Comparison of ENCODE assay signal across 8 mouse cellular contexts in the genomic region with DNA sequence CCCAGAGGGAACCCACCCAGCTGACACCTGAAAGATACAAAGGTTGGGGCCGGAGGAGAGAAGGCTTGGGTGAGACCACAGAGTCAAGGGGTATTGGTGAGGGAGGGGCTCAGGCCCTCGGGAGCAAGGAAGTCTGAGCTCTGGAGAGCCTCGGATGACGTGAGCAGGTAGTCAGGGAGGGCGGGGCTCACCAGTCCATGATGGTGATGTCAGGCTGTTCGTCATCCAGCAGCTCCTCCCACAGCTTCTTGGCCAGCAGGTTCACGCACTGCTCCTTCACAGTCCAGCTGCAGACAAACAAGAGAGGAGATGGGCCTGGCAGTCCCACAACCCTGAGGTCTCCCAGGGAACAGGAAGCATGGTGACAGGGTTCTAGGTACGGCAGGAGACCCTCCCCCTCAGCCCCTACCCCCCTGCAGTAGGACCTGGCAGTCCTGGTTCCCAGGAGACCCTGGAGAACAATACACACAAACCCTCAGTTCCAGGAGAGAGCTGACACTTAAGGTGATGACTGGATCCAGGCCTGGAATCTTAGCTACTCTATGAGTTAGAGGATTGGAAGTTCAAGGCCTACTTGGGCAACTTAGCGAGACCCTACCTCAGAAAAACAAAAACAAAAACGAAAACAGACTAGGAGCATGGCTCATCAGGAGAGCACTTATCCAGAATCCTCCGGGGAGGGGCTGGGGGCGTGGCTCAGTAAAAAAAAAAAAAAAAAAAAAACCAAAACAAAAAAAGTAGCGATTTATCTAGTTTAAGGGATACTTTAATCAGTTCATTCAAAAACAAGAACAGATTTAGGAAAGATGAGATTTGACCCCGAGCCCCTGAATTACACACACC. TPM values are rescaled to one million over a fixed set of nuclear protein-coding genes. Genes with fewer than 3 reads are reported as not detected.
A peak's percentile ranks its signal among the peaks of the same experiment; 100 is the strongest.
DNase-seq lines count a peak whose midpoint lies in the region; ATAC-seq lines count a peak whose summit lies in the region.

No protein-coding gene starts in this region.

- H3K4me1 ChIP-seq in lung, embryonic 16.5 days (replicated peaks; ENCODE audit: control insufficient read depth, insufficient read depth, low read length): peaks cover 8% of the 10 kb centered on the region; the same call in 1 of the 2 replicates
- peaks cover 43% of the 10 kb centered on the region for H3K4me1 ChIP-seq in embryonic facial prominence, embryonic 10.5 days
- H3K4me1 ChIP-seq in kidney, embryonic 16.5 days (ENCODE audit: insufficient read depth, low read length): peaks cover 18% of the 10 kb centered on the region
- H3K4me1 ChIP-seq in stomach, embryonic 15.5 days: peaks cover 17% of the 10 kb centered on the region

- DNase-seq in lung, postnatal 36 days: no peak
- DNase-seq in embryonic facial prominence, embryonic 10.5 days (ENCODE audit: low spot score): peak; percentile 60
- no peak for DNase-seq in ovary, postnatal 36 days (ENCODE audit: low spot score)
- DNase-seq in urinary bladder, postnatal 14 days (ENCODE audit: low spot score): no peak

- 31% methylated on average over 14 of the region's 14 CpGs for WGBS in lung, embryonic 16.5 days
- WGBS in embryonic facial prominence, embryonic 10.5 days: 24% methylated on average over 14 of the region's 14 CpGs
- 26% methylated on average over 14 of the region's 14 CpGs for WGBS in kidney, embryonic 16.5 days
- WGBS in stomach, embryonic 15.5 days: 26% methylated on average over 14 of the region's 14 CpGs

- peaks cover 35% of the 10 kb centered on the region for H3K27me3 ChIP-seq in lung, embryonic 16.5 days (ENCODE audit: control insufficient read depth, insufficient read depth, low read depth, low read length)
- H3K27me3 ChIP-seq in embryonic facial prominence, embryonic 10.5 days (replicated peaks; ENCODE audit: low read depth, poor library complexity, severe bottlenecking): peaks cover 59% of the 10 kb centered on the region
- peaks cover 26% of the 10 kb centered on the region for H3K27me3 ChIP-seq in kidney, embryonic 16.5 days (ENCODE audit: insufficient read depth, low read length)
- H3K27me3 ChIP-seq in stomach, embryonic 15.5 days (replicated peaks): peaks cover 27% of the 10 kb centered on the region

- no peaks in the 10 kb centered on the region for H3K9me3 ChIP-seq in lung, embryonic 16.5 days (ENCODE audit: control insufficient read depth, low read length)
- H3K9me3 ChIP-seq in embryonic facial prominence, embryonic 10.5 days: no peaks in the 10 kb centered on the region
- H3K9me3 ChIP-seq in kidney, embryonic 16.5 days (ENCODE audit: low read length): no peaks in the 10 kb centered on the region
- H3K9me3 ChIP-seq in stomach, embryonic 15.5 days: no peaks in the 10 kb centered on the region

- no peak overlapping the region for H3K4me2 ChIP-seq in lung, embryonic 16.5 days (ENCODE audit: low read depth, low read length)
- no peak overlapping the region for H3K4me2 ChIP-seq in kidney, embryonic 16.5 days (replicated peaks; ENCODE audit: low read depth, low read length)
- no peak overlapping the region for H3K4me2 ChIP-seq in stomach, embryonic 15.5 days

- H3K27ac ChIP-seq in lung, embryonic 16.5 days (ENCODE audit: low read length): no peak overlapping the region
- H3K27ac ChIP-seq in embryonic facial prominence, embryonic 10.5 days (replicated peaks): no peak overlapping the region
- H3K27ac ChIP-seq in kidney, embryonic 16.5 days (ENCODE audit: low read length): no peak overlapping the region
- no peak overlapping the region for H3K27ac ChIP-seq in stomach, embryonic 15.5 days

- H3K36me3 ChIP-seq in lung, embryonic 16.5 days (ENCODE audit: control insufficient read depth, insufficient read depth, low read length): no peaks in the 10 kb centered on the region
- no peaks in the 10 kb centered on the region for H3K36me3 ChIP-seq in embryonic facial prominence, embryonic 10.5 days (replicated peaks)
- H3K36me3 ChIP-seq in kidney, embryonic 16.5 days (ENCODE audit: insufficient read depth, low read length): no peaks in the 10 kb centered on the region
- H3K36me3 ChIP-seq in stomach, embryonic 15.5 days: no peaks in the 10 kb centered on the region

- ATAC-seq in lung, embryonic 16.5 days (ENCODE audit: low read depth): peak; percentile 43; the same call in 1 of the 2 replicates
- peak; percentile 31; the same call in 1 of the 2 replicates for ATAC-seq in kidney, embryonic 16.5 days (ENCODE audit: low FRiP score, low TSS enrichment)
- ATAC-seq in stomach, embryonic 15.5 days (ENCODE audit: insufficient read depth, low FRiP score, low read depth): peak; percentile 44; the same call in 1 of the 2 replicates
- ATAC-seq in erythroblast, adult 5-6 weeks (replicated peaks; ENCODE audit: low FRiP score, poor library complexity, severe bottlenecking): no peak; the same call in 1 of the 2 replicates

- H3K9ac ChIP-seq in lung, embryonic 16.5 days (ENCODE audit: low read length): no peak overlapping the region
- no peak overlapping the region for H3K9ac ChIP-seq in kidney, embryonic 16.5 days (replicated peaks; ENCODE audit: low read length)
- no peak overlapping the region for H3K9ac ChIP-seq in stomach, embryonic 15.5 days

- H3K4me3 ChIP-seq in lung, embryonic 16.5 days (ENCODE audit: low read length): no peak overlapping the region
- no peak overlapping the region for H3K4me3 ChIP-seq in embryonic facial prominence, embryonic 10.5 days
- H3K4me3 ChIP-seq in kidney, embryonic 16.5 days (ENCODE audit: low read length): no peak overlapping the region
- H3K4me3 ChIP-seq in stomach, embryonic 15.5 days (replicated peaks): 0 out of 2 replicates have a peak overlapping the region, but pooled peaks have one; percentile 11

RNA-seq across cellular contexts. Expression of a gene that starts 1.8 kb away (rescaled TPM):
- polyA plus RNA-seq in lung, embryonic 16.5 days (2015; fragmentation: Nextera tagmentation; extraction: Ambion mirVana): not detected in 2 replicates
- polyA plus RNA-seq in embryonic facial prominence, embryonic 10.5 days (2016; fragmentation: Nextera tagmentation; extraction: Ambion mirVana): 0.10 TPM in 1 of 2 replicates, not detected in the other
- polyA plus RNA-seq in kidney, embryonic 16.5 days (2015; fragmentation: Nextera tagmentation; extraction: Ambion mirVana): 0.18 TPM in 1 of 2 replicates, not detected in the other
- 2.4 and 6.1 TPM in 2 replicates for polyA plus RNA-seq in stomach, embryonic 15.5 days (2015; fragmentation: Nextera tagmentation; extraction: Ambion mirVana)
- total RNA-seq in erythroblast, adult 5-6 weeks (2015; ENCODE audit: low replicate concordance): 0.84 TPM in 1 of 2 replicates, not detected in the other
- total RNA-seq in erythroblast, adult 5-6 weeks (2017; ENCODE audit: low replicate concordance): not detected in 2 replicates

RNA-seq across cellular contexts. Expression of a gene that starts 4.6 kb away (rescaled TPM):
- polyA plus RNA-seq in lung, embryonic 16.5 days (2015; fragmentation: Nextera tagmentation; extraction: Ambion mirVana): not detected in 2 replicates
- not detected in 2 replicates for polyA plus RNA-seq in embryonic facial prominence, embryonic 10.5 days (2016; fragmentation: Nextera tagmentation; extraction: Ambion mirVana)
- not detected in 2 replicates for polyA plus RNA-seq in kidney, embryonic 16.5 days (2015; fragmentation: Nextera tagmentation; extraction: Ambion mirVana)
- polyA plus RNA-seq in stomach, embryonic 15.5 days (2015; fragmentation: Nextera tagmentation; extraction: Ambion mirVana): 103 and 114 TPM in 2 replicates
- not detected in 2 replicates for total RNA-seq in erythroblast, adult 5-6 weeks (2015; ENCODE audit: low replicate concordance)
- not detected in 2 replicates for total RNA-seq in erythroblast, adult 5-6 weeks (2017; ENCODE audit: low replicate concordance)

RNA-seq across cellular contexts. Expression of a gene that starts 22.6 kb away (rescaled TPM):
- polyA plus RNA-seq in lung, embryonic 16.5 days (2015; fragmentation: Nextera tagmentation; extraction: Ambion mirVana): not detected in 2 replicates
- polyA plus RNA-seq in embryonic facial prominence, embryonic 10.5 days (2016; fragmentation: Nextera tagmentation; extraction: Ambion mirVana): not detected in 2 replicates
- polyA plus RNA-seq in kidney, embryonic 16.5 days (2015; fragmentation: Nextera tagmentation; extraction: Ambion mirVana): not detected in 2 replicates
- not detected in 2 replicates for polyA plus RNA-seq in stomach, embryonic 15.5 days (2015; fragmentation: Nextera tagmentation; extraction: Ambion mirVana)
- total RNA-seq in erythroblast, adult 5-6 weeks (2015; ENCODE audit: low replicate concordance): not detected in 2 replicates
- not detected in 2 replicates for total RNA-seq in erythroblast, adult 5-6 weeks (2017; ENCODE audit: low replicate concordance)

RNA-seq across cellular contexts. Expression of a gene that starts 35.0 kb away (rescaled TPM):
- not detected in 2 replicates for polyA plus RNA-seq in lung, embryonic 16.5 days (2015; fragmentation: Nextera tagmentation; extraction: Ambion mirVana)
- polyA plus RNA-seq in embryonic facial prominence, embryonic 10.5 days (2016; fragmentation: Nextera tagmentation; extraction: Ambion mirVana): not detected in 2 replicates
- not detected in 2 replicates for polyA plus RNA-seq in kidney, embryonic 16.5 days (2015; fragmentation: Nextera tagmentation; extraction: Ambion mirVana)
- not detected in 2 replicates for polyA plus RNA-seq in stomach, embryonic 15.5 days (2015; fragmentation: Nextera tagmentation; extraction: Ambion mirVana)
- total RNA-seq in erythroblast, adult 5-6 weeks (2015; ENCODE audit: low replicate concordance): not detected in 2 replicates
- not detected in 2 replicates for total RNA-seq in erythroblast, adult 5-6 weeks (2017; ENCODE audit: low replicate concordance)

RNA-seq across cellular contexts. Expression of a gene that starts 52.7 kb away (rescaled TPM):
- polyA plus RNA-seq in lung, embryonic 16.5 days (2015; fragmentation: Nextera tagmentation; extraction: Ambion mirVana): 11.9 and 15.1 TPM in 2 replicates
- 36.0 and 38.9 TPM in 2 replicates for polyA plus RNA-seq in embryonic facial prominence, embryonic 10.5 days (2016; fragmentation: Nextera tagmentation; extraction: Ambion mirVana)
- 16.7 and 20.7 TPM in 2 replicates for polyA plus RNA-seq in kidney, embryonic 16.5 days (2015; fragmentation: Nextera tagmentation; extraction: Ambion mirVana)
- polyA plus RNA-seq in stomach, embryonic 15.5 days (2015; fragmentation: Nextera tagmentation; extraction: Ambion mirVana): 18.5 and 22.1 TPM in 2 replicates
- 7.3 and 11.9 TPM in 2 replicates for total RNA-seq in erythroblast, adult 5-6 weeks (2015; ENCODE audit: low replicate concordance)
- 3.1 and 4.8 TPM in 2 replicates for total RNA-seq in erythroblast, adult 5-6 weeks (2017; ENCODE audit: low replicate concordance)

Comparison
In these comparisons a context has a peak if more than half of its experiments do, and no peak if none do; other contexts are left out.
1. RNA of a gene that starts 4.6 kb away (polyA plus RNA-seq): 103 to 114 TPM in stomach, embryonic 15.5 days; not detected in lung, embryonic 16.5 days, not detected in embryonic facial prominence, embryonic 10.5 days and not detected in kidney, embryonic 16.5 days; every median in the first group is over 10 times any median in the second.